Mouse (Mus musculus): ENCODE data around the gene Lrat.

DNA sequence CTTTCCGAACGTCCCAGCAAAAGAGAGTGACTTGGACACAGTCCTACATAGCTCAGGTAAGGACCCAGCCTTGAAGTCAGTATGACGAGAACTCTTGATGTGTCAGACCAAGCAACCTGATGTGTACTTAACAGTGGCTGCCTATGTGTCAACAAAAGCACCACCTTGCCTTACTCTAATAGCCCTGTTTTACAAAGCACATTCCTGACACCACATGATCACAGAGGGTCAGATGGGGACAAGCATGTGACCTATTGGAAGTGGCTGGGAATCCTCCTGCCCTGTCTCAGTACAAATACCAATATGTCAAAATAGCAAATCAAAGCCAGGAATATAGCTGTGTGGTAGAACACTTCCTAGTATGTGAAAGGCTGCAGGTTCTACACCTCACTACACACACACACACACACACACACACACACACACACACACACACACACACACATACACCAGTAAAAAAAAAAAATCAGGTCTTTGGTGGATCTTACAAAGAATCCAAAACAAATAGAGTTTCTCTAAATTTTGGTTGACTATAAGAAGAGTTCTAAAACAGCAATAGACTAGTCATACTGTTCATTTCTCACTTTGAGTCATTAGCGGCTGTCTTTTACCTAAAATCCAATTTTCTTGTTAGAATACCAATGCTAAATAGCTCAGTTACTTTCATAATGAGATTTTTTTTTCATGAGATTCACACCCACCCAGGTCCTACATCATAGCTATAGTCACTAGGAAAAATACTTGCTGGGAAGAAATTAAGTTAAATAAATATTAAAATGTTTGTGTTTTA lies 48.6 kb upstream of the Lrat start:
- no peak for TF ChIP-seq CTCF (IDR thresholded peaks at IDR 0.05; ENCODE audit: control insufficient read depth, insufficient read depth, insufficient replicate concordance, low read depth, low read length)
- TF ChIP-seq POLR2A (IDR thresholded peaks at IDR 0.05; ENCODE audit: control insufficient read depth, low read depth, low read length), result no peak

Data from testis, adult 2 months (tissue).